Mouse (Mus musculus): Measurements from ENCODE around the gene Pkn1. TPM values are rescaled to one million over a fixed set of nuclear protein-coding genes. Genes with fewer than 3 reads are reported as not detected.

Pkn1 gene
- polyA plus RNA-seq, 1 experiment from 2014 or later: 29.3 TPM

DNA sequence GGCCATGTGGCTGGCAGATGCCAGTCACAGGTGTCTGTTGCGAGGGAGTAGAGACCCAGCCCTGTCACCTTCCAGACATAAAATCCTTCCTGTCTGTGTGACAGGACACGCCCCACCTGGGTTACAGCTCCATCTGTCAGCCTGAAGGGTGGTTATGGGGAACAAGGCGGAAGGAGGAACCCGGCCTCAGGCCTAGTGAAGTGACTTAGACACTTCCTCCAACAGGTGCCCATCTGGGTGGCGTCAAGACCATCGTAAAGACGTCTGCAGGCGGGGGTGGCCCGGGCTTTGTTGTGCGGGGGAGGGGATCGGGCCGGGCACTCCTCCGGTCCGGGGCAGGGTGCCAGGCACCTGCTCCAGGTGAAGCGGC is 703 bp downstream of the Pkn1 start:
- Histone ChIP-seq H3K4me1 (ENCODE audit: control insufficient read depth, insufficient read depth, low read length) (peaks cover 8% of the 10 kb centered on the region), H3K27ac (ENCODE audit: low read depth, low read length) (peak overlapping the region; percentile 23; the same call in 1 of the 2 replicates), H3K9me3 (ENCODE audit: control insufficient read depth, low read length) (no peaks in the 10 kb centered on the region), H3K9ac (ENCODE audit: low read length) (peak overlapping the region; percentile 78), H3K4me3 (ENCODE audit: low read depth, low read length) (peak overlapping the region; percentile 78), H3K27me3 (ENCODE audit: control insufficient read depth, insufficient read depth, low read length) (no peaks in the 10 kb centered on the region), H3K36me3 (ENCODE audit: control insufficient read depth, insufficient read depth, low read length) (no peaks in the 10 kb centered on the region; the same call in 1 of the 2 replicates), H3K4me2 (ENCODE audit: low read depth) (peak overlapping the region; percentile 67)
- WGBS: 4% methylated on average over 15 of the region's 15 CpGs
- DNase-seq (ENCODE audit: low spot score) (no peak), ATAC-seq (ENCODE audit: insufficient read depth, low FRiP score, low TSS enrichment) (0 out of 2 replicates have a peak, but pooled peaks have one; percentile 2)

DNA sequence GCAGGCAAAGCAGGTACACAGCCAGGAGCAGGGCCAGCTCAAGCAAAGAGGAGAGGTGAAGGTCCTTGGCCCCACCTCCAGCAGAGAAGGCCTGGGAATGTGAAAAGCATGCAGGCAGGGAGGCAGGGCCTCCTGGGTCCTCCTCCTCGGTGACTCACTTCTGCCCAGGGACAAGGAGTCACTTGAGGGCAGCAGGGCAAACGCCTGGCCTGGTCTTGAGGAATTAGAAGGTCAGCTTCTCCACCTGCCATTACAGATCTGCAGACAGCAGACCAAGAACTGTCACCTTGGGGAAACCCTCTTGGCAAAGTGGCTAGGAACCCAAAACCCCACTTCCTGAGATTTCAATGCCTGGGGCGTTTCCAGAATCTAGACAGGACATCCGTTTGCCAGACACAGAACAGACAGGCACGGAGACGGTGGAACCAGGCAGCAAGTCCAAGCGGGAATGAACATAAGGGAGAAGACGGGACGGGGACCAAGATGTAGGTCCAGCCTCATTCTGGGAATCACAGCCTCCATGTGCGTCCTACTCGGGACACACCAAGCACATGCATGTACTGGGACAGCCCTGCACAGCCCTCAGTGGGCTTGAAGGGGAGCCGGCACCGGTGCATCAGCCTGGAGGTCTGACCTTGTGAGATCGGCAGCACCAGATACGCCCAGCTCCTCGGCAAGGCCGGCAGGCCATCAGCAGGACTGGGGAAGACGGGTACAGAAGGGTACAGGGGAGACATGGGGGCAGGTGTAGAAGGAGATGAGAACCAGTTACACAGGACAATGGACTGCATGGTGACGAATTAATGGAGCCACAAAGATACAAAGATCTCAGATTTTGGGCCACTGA is 1.4 kb downstream of the Pkn1 start:
- no peak for DNase-seq (ENCODE audit: low spot score)
- ATAC-seq (ENCODE audit: insufficient read depth, low FRiP score, low TSS enrichment): no peak
- H3K9me3 ChIP-seq (ENCODE audit: control insufficient read depth, low read length): no peaks in the 10 kb centered on the region
- H3K9ac ChIP-seq (ENCODE audit: low read length): peak overlapping the region; percentile 29
- peaks cover 8% of the 10 kb centered on the region for H3K4me1 ChIP-seq (ENCODE audit: control insufficient read depth, insufficient read depth, low read length)
- 57% methylated on average over 19 of the region's 19 CpGs for WGBS
- H3K36me3 ChIP-seq (ENCODE audit: control insufficient read depth, insufficient read depth, low read length): no peaks in the 10 kb centered on the region; the same call in 1 of the 2 replicates
- peak overlapping the region; percentile 23; the same call in 1 of the 2 replicates for H3K27ac ChIP-seq (ENCODE audit: low read depth, low read length)
- H3K27me3 ChIP-seq (ENCODE audit: control insufficient read depth, insufficient read depth, low read length): no peaks in the 10 kb centered on the region
- peak overlapping the region; percentile 78 for H3K4me3 ChIP-seq (ENCODE audit: low read depth, low read length)
- H3K4me2 ChIP-seq (ENCODE audit: low read depth): peak overlapping the region; percentile 67

DNA sequence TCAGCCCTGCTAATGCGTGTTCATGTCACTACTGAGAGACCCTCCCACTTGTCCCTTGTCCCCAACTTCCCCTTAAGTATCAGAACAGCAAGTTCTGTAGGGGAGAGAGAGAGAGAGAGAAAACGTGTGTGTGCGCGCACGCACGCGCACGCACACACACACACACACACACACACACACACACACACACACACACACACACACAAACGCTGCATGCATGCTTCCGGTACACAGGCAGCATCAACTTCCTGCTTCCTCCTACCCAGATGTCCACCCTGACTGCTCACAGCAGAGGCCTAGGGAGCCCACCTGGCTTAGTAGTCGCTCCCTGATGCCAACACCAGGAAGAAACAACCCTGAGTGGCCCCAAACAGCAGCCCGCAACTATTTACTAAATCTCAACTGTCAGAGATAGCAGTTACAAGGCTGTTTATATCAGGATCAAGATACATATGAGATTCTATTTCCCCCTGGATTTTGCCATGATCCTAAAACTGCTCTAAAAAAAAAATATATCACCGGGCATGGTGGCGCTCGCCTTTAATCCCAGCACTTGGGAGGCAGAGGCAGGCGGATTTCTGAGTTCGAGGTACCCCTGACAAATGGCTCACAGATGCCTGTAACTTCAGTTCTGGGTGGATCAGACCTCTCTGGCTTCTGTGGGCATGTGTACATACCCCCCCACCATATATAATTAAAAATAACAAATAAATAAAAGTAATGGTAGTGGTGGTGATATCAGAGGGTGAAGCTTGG is 3.5 kb downstream of the Pkn1 start:
- peaks cover 10% of the 10 kb centered on the region for H3K36me3 ChIP-seq (ENCODE audit: control insufficient read depth, insufficient read depth, low read length)
- H3K27ac ChIP-seq (ENCODE audit: low read depth, low read length): no peak overlapping the region
- H3K4me3 ChIP-seq (ENCODE audit: low read depth, low read length): no peak overlapping the region
- peaks cover 8% of the 10 kb centered on the region for H3K4me1 ChIP-seq (ENCODE audit: control insufficient read depth, insufficient read depth, low read length)
- H3K9ac ChIP-seq (ENCODE audit: low read length): no peak overlapping the region
- no peaks in the 10 kb centered on the region for H3K27me3 ChIP-seq (ENCODE audit: control insufficient read depth, insufficient read depth, low read length)
- DNase-seq (ENCODE audit: low spot score): no peak
- 93% methylated on average over 17 of the region's 17 CpGs for WGBS
- H3K9me3 ChIP-seq (ENCODE audit: control insufficient read depth, low read length): no peaks in the 10 kb centered on the region
- no peak for ATAC-seq (ENCODE audit: insufficient read depth, low FRiP score, low TSS enrichment)
- no peak overlapping the region for H3K4me2 ChIP-seq (ENCODE audit: low read depth)

DNA sequence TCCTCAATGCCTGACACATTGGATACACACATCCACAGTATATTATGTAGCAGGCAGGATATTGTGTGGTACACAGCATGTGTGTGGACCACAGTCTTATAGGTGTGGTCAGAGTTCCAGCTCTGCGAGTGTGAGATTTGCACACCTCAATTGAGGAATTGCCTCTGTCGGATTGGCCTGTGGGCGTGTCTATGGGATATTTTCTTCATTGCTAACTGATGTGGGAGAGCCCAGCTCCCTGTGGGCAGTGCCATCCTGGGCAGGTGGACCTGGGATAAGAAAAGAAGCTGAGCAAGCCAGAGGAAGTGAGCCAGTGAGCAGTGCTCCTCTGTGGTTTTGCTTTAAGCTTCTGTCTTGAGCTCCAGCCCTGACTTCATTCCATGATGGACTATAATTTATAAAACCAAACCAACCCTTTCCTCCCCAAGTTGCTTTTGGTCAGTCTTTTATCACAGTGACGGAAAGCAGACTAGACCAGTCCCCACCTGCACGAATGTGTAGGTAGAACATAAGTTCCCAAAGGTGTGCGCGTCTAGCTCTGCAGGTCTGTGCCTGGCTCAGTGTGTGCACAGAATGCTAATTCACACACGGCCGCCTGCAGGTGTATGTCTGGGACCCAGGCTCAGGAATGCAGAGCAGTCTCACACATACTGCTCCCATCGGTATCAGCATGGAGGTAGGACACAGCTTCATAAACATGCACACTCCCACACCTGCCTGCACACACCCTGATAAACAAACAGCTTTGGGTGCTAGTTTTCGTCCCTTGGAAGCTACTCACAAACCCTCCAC is 4.4 kb downstream of the Pkn1 start:
- H3K4me2 ChIP-seq (ENCODE audit: low read depth): no peak overlapping the region
- peaks cover 10% of the 10 kb centered on the region for H3K36me3 ChIP-seq (ENCODE audit: control insufficient read depth, insufficient read depth, low read length)
- H3K9me3 ChIP-seq (ENCODE audit: control insufficient read depth, low read length): no peaks in the 10 kb centered on the region
- peaks cover 8% of the 10 kb centered on the region for H3K4me1 ChIP-seq (ENCODE audit: control insufficient read depth, insufficient read depth, low read length)
- DNase-seq (ENCODE audit: low spot score): no peak
- H3K27ac ChIP-seq (ENCODE audit: low read depth, low read length): no peak overlapping the region
- no peaks in the 10 kb centered on the region for H3K27me3 ChIP-seq (ENCODE audit: control insufficient read depth, insufficient read depth, low read length)
- no peak for ATAC-seq (ENCODE audit: insufficient read depth, low FRiP score, low TSS enrichment)
- H3K9ac ChIP-seq (ENCODE audit: low read length): no peak overlapping the region
- H3K4me3 ChIP-seq (ENCODE audit: low read depth, low read length): no peak overlapping the region
- 90% methylated on average over 11 of the region's 11 CpGs for WGBS

DNA sequence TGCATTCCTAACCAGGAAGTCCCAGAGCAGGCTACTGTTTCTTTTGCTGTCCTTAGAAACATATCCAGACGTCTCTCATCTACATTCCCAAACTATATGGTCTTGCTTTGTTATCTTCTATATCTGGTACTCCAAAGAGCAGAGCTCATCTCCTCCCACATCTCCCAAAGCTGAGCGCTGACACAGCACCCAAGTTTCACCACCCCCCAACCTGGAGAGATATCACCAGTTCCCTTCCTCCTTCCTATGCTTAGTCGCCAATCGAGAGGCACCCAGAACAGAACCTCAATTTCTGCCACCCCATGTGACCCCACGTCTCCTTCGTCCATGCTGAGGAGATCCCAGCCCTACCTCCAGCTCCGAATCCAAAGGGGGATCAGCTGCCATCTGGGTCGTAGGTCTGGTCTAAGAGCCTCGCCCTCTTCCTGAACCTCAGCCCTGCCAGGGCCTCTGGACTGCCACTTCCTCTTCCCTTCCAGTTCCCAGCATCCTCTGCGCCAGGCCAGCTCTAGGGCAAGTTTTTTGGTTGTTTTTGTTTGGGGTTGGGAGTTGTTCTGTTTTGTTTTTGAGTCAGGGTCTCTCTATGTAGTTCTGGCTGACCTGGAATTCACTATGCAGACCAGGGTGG is 5.3 kb downstream of the Pkn1 start:
- Histone ChIP-seq H3K4me2 (ENCODE audit: low read depth) (no peak overlapping the region), H3K4me1 (ENCODE audit: control insufficient read depth, insufficient read depth, low read length) (peaks cover 8% of the 10 kb centered on the region), H3K36me3 (ENCODE audit: control insufficient read depth, insufficient read depth, low read length) (peaks cover 10% of the 10 kb centered on the region), H3K9me3 (ENCODE audit: control insufficient read depth, low read length) (no peaks in the 10 kb centered on the region), H3K27ac (ENCODE audit: low read depth, low read length) (no peak overlapping the region), H3K4me3 (ENCODE audit: low read depth, low read length) (no peak overlapping the region), H3K27me3 (ENCODE audit: control insufficient read depth, insufficient read depth, low read length) (no peaks in the 10 kb centered on the region), H3K9ac (ENCODE audit: low read length) (no peak overlapping the region)
- DNase-seq (ENCODE audit: low spot score) (no peak), ATAC-seq (ENCODE audit: insufficient read depth, low FRiP score, low TSS enrichment) (no peak)
- WGBS: 86% methylated on average over 10 of the region's 10 CpGs

DNA sequence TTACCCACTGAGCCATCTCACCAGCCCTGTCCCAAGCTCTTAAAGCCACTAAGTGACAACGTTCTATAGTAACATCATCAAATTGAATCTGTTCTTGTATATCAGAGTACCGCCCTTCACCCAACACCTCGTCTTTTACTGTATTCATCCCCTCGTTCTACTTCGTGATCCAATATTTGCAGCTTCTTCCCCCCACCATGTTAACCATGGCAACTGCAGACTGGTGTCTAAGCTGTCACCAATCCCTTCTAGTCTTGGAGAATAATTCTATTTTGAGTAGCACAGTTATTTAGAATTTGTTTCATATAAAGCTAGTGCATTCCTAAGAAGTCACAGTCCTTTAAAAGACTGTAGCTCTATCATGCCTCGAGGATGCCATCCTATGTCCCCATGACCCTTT is 9.7 kb downstream of the Pkn1 start:
- Histone ChIP-seq H3K4me3 (ENCODE audit: low read depth, low read length) (no peak overlapping the region), H3K9ac (ENCODE audit: low read length) (no peak overlapping the region), H3K27ac (ENCODE audit: low read depth, low read length) (no peak overlapping the region), H3K27me3 (ENCODE audit: control insufficient read depth, insufficient read depth, low read length) (no peaks in the 10 kb centered on the region), H3K4me2 (ENCODE audit: low read depth) (no peak overlapping the region), H3K4me1 (ENCODE audit: control insufficient read depth, insufficient read depth, low read length) (no peaks in the 10 kb centered on the region), H3K9me3 (ENCODE audit: control insufficient read depth, low read length) (no peaks in the 10 kb centered on the region), H3K36me3 (ENCODE audit: control insufficient read depth, insufficient read depth, low read length) (peaks cover 10% of the 10 kb centered on the region)
- 89% methylated on average over 6 of the region's 6 CpGs for WGBS
- DNase-seq (ENCODE audit: low spot score): no peak
- no peak for ATAC-seq (ENCODE audit: insufficient read depth, low FRiP score, low TSS enrichment)

DNA sequence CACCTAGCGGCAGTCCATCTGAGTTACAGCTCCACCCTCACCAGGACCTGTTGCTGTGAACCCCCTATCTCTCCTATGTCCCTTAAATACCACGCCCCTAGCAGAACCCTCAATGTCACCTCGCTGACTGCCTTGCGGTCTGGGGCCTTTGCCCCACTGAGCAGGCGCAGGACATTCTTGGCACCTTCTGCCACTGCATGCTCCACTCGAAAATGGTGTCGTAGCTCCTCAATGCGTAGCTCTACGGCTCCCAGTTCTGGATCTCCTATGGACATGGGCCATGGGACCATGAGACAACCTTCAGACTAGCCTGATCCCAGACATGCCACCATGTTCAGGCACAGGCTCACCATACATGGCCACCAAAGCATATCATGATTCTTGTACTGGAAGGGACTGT is 14.5 kb downstream of the Pkn1 start:
- no peak for ATAC-seq (ENCODE audit: insufficient read depth, low FRiP score, low TSS enrichment)
- H3K4me2 ChIP-seq (ENCODE audit: low read depth): no peak overlapping the region
- H3K27ac ChIP-seq (ENCODE audit: low read depth, low read length): no peak overlapping the region
- 91% methylated on average over 9 of the region's 9 CpGs for WGBS
- H3K9me3 ChIP-seq (ENCODE audit: control insufficient read depth, low read length): no peaks in the 10 kb centered on the region
- H3K4me1 ChIP-seq (ENCODE audit: control insufficient read depth, insufficient read depth, low read length): no peaks in the 10 kb centered on the region
- H3K9ac ChIP-seq (ENCODE audit: low read length): no peak overlapping the region
- no peak for DNase-seq (ENCODE audit: low spot score)
- H3K4me3 ChIP-seq (ENCODE audit: low read depth, low read length): no peak overlapping the region
- H3K27me3 ChIP-seq (ENCODE audit: control insufficient read depth, insufficient read depth, low read length): no peaks in the 10 kb centered on the region
- H3K36me3 ChIP-seq (ENCODE audit: control insufficient read depth, insufficient read depth, low read length): peaks cover 6% of the 10 kb centered on the region; the same call in 1 of the 2 replicates

DNA sequence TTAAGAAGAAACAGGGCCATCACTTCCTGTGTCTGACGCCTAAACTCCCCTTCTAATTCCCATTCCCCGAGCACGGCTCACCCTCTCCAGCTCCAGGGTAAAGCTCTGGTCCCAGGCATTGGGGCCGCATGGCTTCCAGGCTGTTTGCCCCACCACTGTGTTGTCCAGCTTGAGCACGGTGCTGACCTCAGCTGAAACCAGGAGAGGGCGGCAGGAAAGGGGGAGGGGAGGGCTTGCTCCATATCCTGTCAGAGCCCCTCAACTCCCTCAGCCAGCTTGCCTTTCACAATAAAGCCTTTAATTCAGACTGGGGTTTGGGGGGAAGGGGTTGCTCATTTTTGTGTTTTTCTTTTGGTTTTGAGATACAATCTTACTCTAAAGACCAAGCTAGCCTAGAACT is 17.9 kb downstream of the Pkn1 start:
- 21% methylated on average over 6 of the region's 6 CpGs for WGBS

More for the DNA sequence above, 17.9 kb downstream of the Pkn1 start:
- Histone ChIP-seq H3K4me1 (ENCODE audit: control insufficient read depth, insufficient read depth, low read length) (no peaks in the 10 kb centered on the region), H3K27ac (ENCODE audit: low read depth, low read length) (no peak overlapping the region), H3K9me3 (ENCODE audit: control insufficient read depth, low read length) (no peaks in the 10 kb centered on the region), H3K4me3 (ENCODE audit: low read depth, low read length) (no peak overlapping the region), H3K27me3 (ENCODE audit: control insufficient read depth, insufficient read depth, low read length) (no peaks in the 10 kb centered on the region), H3K36me3 (ENCODE audit: control insufficient read depth, insufficient read depth, low read length) (peaks cover 12% of the 10 kb centered on the region), H3K4me2 (ENCODE audit: low read depth) (no peak overlapping the region), H3K9ac (ENCODE audit: low read length) (no peak overlapping the region)
- ATAC-seq (ENCODE audit: insufficient read depth, low FRiP score, low TSS enrichment): no peak
- DNase-seq (ENCODE audit: low spot score): peak; percentile 32
